Mouse (Mus musculus) heart, embryonic 14.5 days (tissue): ENCODE measurements at regions not wholly inside any gene's neighbourhood (a gene's known extent, or its start where the extent isn't known, plus 50 kb on each side); places are given as distances from the start of the nearest gene placed in this dataset.

ENCODE experiments used
- ATAC-seq: fragments of 200-750 bp; cut with Nextera tagmentation; 2 replicates; pipeline ENCODE4 v1.8.0; 2017; ENCODE audit warnings: low read depth, moderate TSS enrichment; ENCODE audit not compliant: insufficient number of reproducible peaks, insufficient read depth, low FRiP score
- H3K27ac ChIP-seq, 2 experiments: fragments of 200-500 bp in 1 of 2; fragments of 300-500 bp in 1 of 2; sonication (generic) in 1 of 2; replicated peaks in 1 of 2; 2 replicates each; pipeline ENCODE4 v1.5.1; 2012 to 2014; ENCODE audit warnings: low read depth in 2 of 2, low read length in 2 of 2, control low read depth in 1 of 2, mild to moderate bottlenecking in 1 of 2, mixed read lengths in 1 of 2; ENCODE audit not compliant: control insufficient read depth in 1 of 2, insufficient read depth in 1 of 2
- H3K27me3 ChIP-seq: fragments of 300-500 bp; sonication (generic); 2 replicates; pipeline ENCODE4 v1.6.1; 2014; ENCODE audit warnings: mild to moderate bottlenecking, low read length, control low read depth; ENCODE audit not compliant: control insufficient read depth, insufficient read depth
- H3K36me3 ChIP-seq: fragments of 300-500 bp; sonication (generic); 2 replicates; pipeline ENCODE4 v1.6.1; 2014; ENCODE audit warnings: mild to moderate bottlenecking, control low read depth, low read length, mixed read lengths; ENCODE audit not compliant: control insufficient read depth, insufficient read depth
- H3K4me1 ChIP-seq, 2 experiments: fragments of 200-500 bp in 1 of 2; fragments of 300-500 bp in 1 of 2; sonication (generic) in 1 of 2; 2 replicates each; pipeline ENCODE4 v1.6.1; 2012 to 2014; ENCODE audit warnings: low read length in 2 of 2, control low read depth in 1 of 2, mixed read lengths in 1 of 2; ENCODE audit not compliant: control insufficient read depth in 2 of 2, insufficient read depth in 2 of 2
- H3K4me2 ChIP-seq: fragments of 300-500 bp; sonication (generic); 2 replicates; pipeline ENCODE4 v1.6.1; 2014; ENCODE audit warnings: mild to moderate bottlenecking, low read length
- H3K4me3 ChIP-seq, 2 experiments: fragments of 200-500 bp in 1 of 2; fragments of 300-500 bp in 1 of 2; sonication (generic) in 1 of 2; 2 replicates each; pipeline ENCODE4 v1.5.1; 2012 to 2014; ENCODE audit warnings: low read length in 2 of 2, mild to moderate bottlenecking in 2 of 2, control low read depth in 1 of 2, low read depth in 1 of 2, moderate library complexity in 1 of 2; ENCODE audit not compliant: control insufficient read depth in 1 of 2, insufficient read depth in 1 of 2
- H3K9ac ChIP-seq: fragments of 300-500 bp; sonication (generic); 2 replicates; pipeline ENCODE4 v1.6.1; 2014; ENCODE audit warnings: mild to moderate bottlenecking, low read length
- H3K9me3 ChIP-seq: fragments of 300-500 bp; sonication (generic); 2 replicates; pipeline ENCODE4 v1.6.1; 2016; ENCODE audit warnings: low read length, control low read depth; ENCODE audit not compliant: control insufficient read depth
- WGBS: fragments of 180-500 bp; shearing (Covaris S2); extraction: QIAGEN DNeasy Blood & Tissue Kit; methylation state at CpG from one replicate; pipeline ENCODE4 v1.1.7; 2014; 5-methylcytosine and 5-hydroxymethylcytosine counted together

DNA sequence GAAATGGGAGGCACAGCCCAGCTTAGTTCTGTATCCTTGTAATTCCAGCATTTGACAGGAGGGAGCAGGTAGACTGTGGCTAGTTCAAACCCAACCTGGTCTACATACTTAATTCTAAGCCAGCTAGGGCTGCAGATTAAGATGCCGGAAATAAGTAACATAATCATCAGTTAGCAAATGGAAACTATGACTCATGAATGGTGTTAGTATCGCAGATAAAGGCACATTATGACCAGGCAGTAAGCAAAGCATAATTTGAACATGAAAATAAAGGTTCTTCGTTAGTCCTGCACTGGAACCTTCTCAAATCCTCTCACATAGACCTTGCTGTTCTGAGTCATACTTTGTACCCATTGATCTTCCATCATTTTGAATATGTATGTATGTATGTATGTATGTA, 211.7 kb upstream of the Zfp770 start:
- ATAC-seq, result no peak
- Histone ChIP-seq H3K4me1 (no peaks in the 10 kb centered on the region), H3K4me2 (no peak overlapping the region), H3K27ac (no peak overlapping the region), H3K36me3 (no peaks in the 10 kb centered on the region), H3K27me3 (no peaks in the 10 kb centered on the region), H3K9ac (no peak overlapping the region), H3K4me3 (no peak overlapping the region), H3K9me3 (no peaks in the 10 kb centered on the region)
- 81% methylated on average over 3 of the region's 3 CpGs for WGBS

DNA sequence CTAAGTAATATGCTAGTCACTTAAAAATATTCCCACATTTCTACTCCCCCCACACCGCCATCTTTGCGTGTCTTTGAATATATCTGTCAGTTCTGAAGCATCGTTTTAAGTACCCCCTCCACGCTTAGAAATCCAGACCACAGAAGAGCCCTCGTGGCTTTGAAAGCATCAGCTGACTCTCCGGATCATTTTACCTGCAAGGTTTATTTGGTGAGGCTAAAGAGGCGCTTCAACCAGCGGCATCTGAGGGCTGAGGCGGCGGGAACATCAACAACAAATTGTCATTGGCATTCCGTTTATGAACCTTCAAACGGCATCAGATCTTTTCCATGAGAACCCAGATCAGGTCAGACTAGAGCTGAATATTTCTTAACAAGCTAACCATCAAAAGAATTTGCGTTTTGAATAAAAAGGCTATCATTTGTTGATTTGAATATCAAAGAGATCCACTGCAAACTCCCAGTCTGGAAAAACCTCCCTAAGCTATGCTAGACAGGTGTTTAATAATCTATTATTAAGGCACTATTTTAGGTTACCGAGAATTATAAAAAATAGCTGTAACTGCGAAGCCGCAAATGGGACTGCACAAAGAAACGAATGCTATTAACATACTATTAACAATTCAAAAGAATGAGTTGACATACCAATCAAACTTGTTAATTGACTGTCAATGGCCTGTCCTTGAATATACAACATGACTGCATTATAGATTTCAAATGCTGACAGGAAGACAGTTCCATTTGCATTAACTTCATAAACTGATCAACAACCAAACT, 210.9 kb upstream of the Zfp770 start:
- H3K4me1 ChIP-seq, result no peaks in the 10 kb centered on the region
- no peak overlapping the region for H3K4me3 ChIP-seq
- H3K27me3 ChIP-seq, result no peaks in the 10 kb centered on the region
- H3K9ac ChIP-seq, result no peak overlapping the region
- no peak overlapping the region for H3K4me2 ChIP-seq
- no peak overlapping the region for H3K27ac ChIP-seq
- no peak for ATAC-seq
- 52% methylated on average over 17 of the region's 17 CpGs for WGBS
- no peaks in the 10 kb centered on the region for H3K36me3 ChIP-seq
- no peaks in the 10 kb centered on the region for H3K9me3 ChIP-seq

DNA sequence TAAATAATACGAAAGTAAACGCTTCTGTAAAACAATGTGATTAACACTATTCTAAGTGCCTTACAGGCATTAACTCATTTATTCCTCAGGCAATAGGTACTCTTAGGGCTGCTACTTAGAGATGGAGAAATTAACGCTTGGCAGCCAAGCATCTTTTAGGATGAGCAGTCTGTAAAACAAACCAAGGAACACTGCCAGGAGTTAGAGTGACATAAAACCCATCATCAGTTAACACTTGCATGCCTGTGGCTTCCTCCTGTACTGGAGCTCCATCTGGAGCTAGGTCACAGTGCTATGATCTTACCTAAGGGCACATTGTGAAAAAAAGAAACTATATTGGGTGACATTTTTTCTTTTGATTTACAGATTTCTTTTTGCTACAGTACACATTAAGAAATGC, 209.4 kb upstream of the Zfp770 start:
- Histone ChIP-seq H3K4me3 (no peak overlapping the region), H3K4me1 (no peaks in the 10 kb centered on the region), H3K36me3 (no peaks in the 10 kb centered on the region), H3K27ac (no peak overlapping the region), H3K27me3 (no peaks in the 10 kb centered on the region), H3K4me2 (no peak overlapping the region), H3K9ac (no peak overlapping the region), H3K9me3 (no peaks in the 10 kb centered on the region)
- no peak for ATAC-seq
- 75% methylated on average over 3 of the region's 3 CpGs for WGBS

- ATAC-seq, result no peak
- no peak overlapping the region for H3K27ac ChIP-seq
- no peak overlapping the region for H3K4me2 ChIP-seq
- no peaks in the 10 kb centered on the region for H3K27me3 ChIP-seq
- no peak overlapping the region for H3K9ac ChIP-seq
- H3K36me3 ChIP-seq, result no peaks in the 10 kb centered on the region
- no peaks in the 10 kb centered on the region for H3K9me3 ChIP-seq
- no peak overlapping the region for H3K4me3 ChIP-seq
- H3K4me1 ChIP-seq, result no peaks in the 10 kb centered on the region
Measured at GRCm38 (mm10) chr2:114409542-114409941, 208.3 kb upstream of the Zfp770 start.

DNA sequence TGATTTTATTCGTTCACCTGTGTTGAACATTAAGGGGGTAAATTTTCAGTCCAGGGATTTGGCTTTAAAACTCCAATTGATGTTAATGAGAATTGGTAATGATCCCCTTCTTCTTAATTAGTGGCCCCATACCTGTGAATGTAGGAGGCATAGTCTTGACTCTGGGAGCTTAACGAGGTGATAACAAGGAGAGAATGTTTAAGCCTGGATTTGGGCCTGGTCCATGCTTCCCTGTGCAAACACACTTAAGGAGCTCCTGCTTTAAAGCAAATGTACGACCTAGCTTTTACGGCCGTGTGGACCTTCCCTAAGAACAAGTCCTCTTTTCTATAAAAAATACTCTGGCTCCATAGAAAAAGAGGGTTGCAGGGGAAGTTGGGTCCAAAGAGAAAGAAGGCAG, 206.1 kb upstream of the Zfp770 start:
- no peak overlapping the region for H3K4me2 ChIP-seq
- WGBS, result 37% methylated on average over 5 of the region's 5 CpGs
- no peak for ATAC-seq
- no peaks in the 10 kb centered on the region for H3K36me3 ChIP-seq
- H3K4me3 ChIP-seq, result no peak overlapping the region
- H3K9ac ChIP-seq, result no peak overlapping the region
- H3K9me3 ChIP-seq, result no peaks in the 10 kb centered on the region
- H3K4me1 ChIP-seq, result no peaks in the 10 kb centered on the region
- no peaks in the 10 kb centered on the region for H3K27me3 ChIP-seq
- no peak overlapping the region for H3K27ac ChIP-seq

DNA sequence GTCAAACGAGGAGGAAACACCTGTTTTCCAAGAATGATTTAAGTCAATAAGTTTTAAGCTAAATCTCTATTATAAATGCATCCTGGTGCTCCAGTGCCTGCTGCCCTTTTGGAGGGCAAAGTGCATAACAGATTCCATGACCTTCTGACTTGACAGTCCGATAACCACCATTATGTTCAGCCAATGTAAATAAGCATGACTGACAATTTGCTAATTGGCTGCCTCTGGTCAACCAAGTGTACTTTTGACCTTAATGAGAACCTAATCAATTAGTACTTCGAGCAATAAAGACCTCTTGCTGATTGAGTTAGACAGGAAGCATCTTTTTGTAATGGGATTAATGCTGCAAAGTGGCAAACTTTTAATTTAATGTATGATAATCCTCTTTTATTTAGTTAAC, 183.3 kb upstream of the Zfp770 start:
- no peaks in the 10 kb centered on the region for H3K36me3 ChIP-seq
- H3K4me2 ChIP-seq, result no peak overlapping the region
- H3K27me3 ChIP-seq, result no peaks in the 10 kb centered on the region
- no peaks in the 10 kb centered on the region for H3K4me1 ChIP-seq
- H3K9ac ChIP-seq, result no peak overlapping the region
- H3K4me3 ChIP-seq, result no peak overlapping the region
- no peak for ATAC-seq
- no peak overlapping the region for H3K27ac ChIP-seq
- no peaks in the 10 kb centered on the region for H3K9me3 ChIP-seq
- WGBS, result 46% methylated on average over 3 of the region's 3 CpGs

DNA sequence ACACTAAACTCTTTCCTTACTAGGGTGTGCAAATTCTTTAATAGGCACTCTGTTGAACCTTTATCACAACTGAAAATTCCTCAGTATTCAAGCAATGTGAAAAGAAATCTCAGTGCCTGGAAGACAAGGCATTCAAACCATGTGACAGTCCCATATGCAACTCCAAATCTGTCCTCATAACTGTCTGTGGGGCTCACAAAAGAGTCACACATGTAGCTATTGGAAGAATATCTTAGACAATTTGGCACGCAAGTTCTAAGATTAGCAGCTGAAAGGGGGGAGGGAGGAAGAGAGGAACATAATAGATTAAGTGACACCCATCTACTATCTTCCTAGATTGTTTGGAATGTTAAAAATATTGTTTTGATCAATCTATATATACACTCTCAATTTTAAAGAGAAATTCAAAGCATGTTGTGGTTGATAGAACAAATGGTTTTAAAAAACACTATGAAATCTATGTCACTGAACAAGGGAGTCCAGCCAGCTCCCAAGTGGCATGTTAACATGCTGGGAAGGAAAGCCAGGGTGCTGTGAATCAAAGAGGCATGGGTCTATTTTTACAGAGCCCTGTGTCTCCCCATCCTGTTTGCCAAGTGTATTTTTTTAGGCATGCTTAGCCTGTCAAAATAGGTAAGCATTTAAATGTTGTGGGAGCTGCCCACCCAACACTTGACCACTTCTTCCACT, 177.7 kb upstream of the Zfp770 start:
- no peaks in the 10 kb centered on the region for H3K9me3 ChIP-seq
- no peaks in the 10 kb centered on the region for H3K27me3 ChIP-seq
- no peak for ATAC-seq
- H3K27ac ChIP-seq, result no peak overlapping the region
- 67% methylated on average over 1 of the region's 1 CpGs for WGBS
- no peak overlapping the region for H3K4me2 ChIP-seq
- H3K4me1 ChIP-seq, result no peaks in the 10 kb centered on the region
- H3K4me3 ChIP-seq, result no peak overlapping the region
- H3K9ac ChIP-seq, result no peak overlapping the region
- no peaks in the 10 kb centered on the region for H3K36me3 ChIP-seq

DNA sequence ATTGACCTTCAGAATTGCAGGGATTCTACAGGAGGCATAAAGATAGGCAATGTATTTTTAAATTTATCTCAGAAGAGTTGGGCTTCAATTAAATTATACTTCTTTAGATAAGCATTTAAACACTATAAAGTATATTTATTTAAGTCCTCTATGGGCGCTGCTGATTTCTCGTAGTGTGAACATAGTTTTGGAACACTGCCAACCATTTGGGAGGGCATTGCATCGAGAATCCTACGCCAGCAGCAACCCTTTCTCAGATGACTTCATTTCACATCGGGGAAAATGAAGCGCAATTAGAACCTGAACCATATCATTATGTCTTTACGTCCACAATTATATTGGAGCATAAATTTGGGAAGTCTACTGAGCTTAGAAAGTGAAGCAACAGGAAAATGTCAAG, 172.2 kb upstream of the Zfp770 start:
- Histone ChIP-seq H3K27me3 (no peaks in the 10 kb centered on the region), H3K4me1 (no peaks in the 10 kb centered on the region), H3K9ac (no peak overlapping the region), H3K4me3 (no peak overlapping the region), H3K9me3 (no peaks in the 10 kb centered on the region), H3K36me3 (no peaks in the 10 kb centered on the region), H3K4me2 (peak overlapping the region; percentile 32), H3K27ac (no peak overlapping the region)
- 38% methylated on average over 7 of the region's 7 CpGs for WGBS
- no peak for ATAC-seq
